Mouse (Mus musculus) stomach, postnatal 0 days (tissue): ENCODE results near the gene Nccrp1.

Experiments used
- CTCF ChIP-seq: IDR thresholded peaks from 2 replicates; pipeline ENCODE4 v1.5.1; 2016; ENCODE audit warnings: antibody characterized with exemption, low read depth, mild to moderate bottlenecking, moderate library complexity
- EP300 ChIP-seq: optimal IDR thresholded peaks from 2 replicates; pipeline ENCODE3; 2016; ENCODE audit warnings: antibody characterized with exemption

DNA sequence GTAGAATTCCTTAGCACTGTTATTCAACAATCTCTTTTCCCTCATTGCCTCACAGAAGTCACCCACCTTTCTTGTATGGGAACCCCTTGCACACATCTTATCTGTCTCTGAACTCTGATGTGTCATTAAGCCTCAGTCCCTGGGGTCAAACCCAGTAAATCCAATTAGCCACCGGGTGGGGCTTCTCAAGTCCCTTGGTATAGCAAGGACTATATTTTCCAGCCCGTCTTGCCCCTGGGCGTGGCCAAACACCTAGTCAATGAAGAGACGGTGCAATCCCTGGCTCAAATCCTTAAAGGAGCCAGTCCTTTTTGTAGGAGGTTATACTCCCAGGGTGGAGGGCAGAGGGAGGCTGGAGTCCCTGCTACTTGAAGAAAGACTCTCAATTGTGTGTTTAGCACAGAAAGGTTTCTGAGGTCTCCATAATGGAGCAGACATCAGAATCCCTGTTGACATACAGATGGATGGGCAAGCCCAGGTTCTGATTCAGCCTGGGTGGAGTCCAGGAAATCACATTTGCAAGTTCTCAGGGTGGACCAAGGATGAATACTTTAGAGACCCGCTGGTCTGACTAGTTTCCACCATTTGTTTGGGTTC lies 9.0 kb upstream of the Nccrp1 start:
- TF ChIP-seq CTCF (no peak), EP300 (no peak)
